Mouse (Mus musculus) gastrocnemius, adult 18-20 months (tissue): ENCODE measurements around the gene Gm5737. TPM values are rescaled to one million over a fixed set of nuclear protein-coding genes. Genes with fewer than 3 reads are reported as not detected.
A peak's percentile ranks its signal among the peaks of the same experiment; 100 is the strongest.

Source experiments
- DNase-seq: peaks from one replicate; pipeline ENCODE4 v3.0.0; 2021; ENCODE audit warnings: low spot score
- total RNA-seq, 2 experiments: library from RNA; stranded (reverse); gene quantifications; 2 replicates each; pipeline ENCODE4 v1.2.3; 2021

Gene Gm5737
- total RNA-seq, 2 experiments from 2014 or later, result 0.47 TPM; not detected in 1

GRCm38 (mm10) chr7:120842345-120843036, 30.3 kb downstream of the Gm5737 start, which contains the start of gene Eef2k:
TSS of gene Eef2k (plus strand) at chr7:120842831.
- DNase-seq, result peak; percentile 91

GRCm38 (mm10) chr7:120843037-120843621, 31.0 kb downstream of the Gm5737 start:
- peak; percentile 88 for DNase-seq

- no peak for DNase-seq
Measured at GRCm38 (mm10) chr7:120843852-120844435, 31.8 kb downstream of the Gm5737 start.

- DNase-seq, result no peak
Measured at GRCm38 (mm10) chr7:120844689-120845088, 32.5 kb downstream of the Gm5737 start.

DNA sequence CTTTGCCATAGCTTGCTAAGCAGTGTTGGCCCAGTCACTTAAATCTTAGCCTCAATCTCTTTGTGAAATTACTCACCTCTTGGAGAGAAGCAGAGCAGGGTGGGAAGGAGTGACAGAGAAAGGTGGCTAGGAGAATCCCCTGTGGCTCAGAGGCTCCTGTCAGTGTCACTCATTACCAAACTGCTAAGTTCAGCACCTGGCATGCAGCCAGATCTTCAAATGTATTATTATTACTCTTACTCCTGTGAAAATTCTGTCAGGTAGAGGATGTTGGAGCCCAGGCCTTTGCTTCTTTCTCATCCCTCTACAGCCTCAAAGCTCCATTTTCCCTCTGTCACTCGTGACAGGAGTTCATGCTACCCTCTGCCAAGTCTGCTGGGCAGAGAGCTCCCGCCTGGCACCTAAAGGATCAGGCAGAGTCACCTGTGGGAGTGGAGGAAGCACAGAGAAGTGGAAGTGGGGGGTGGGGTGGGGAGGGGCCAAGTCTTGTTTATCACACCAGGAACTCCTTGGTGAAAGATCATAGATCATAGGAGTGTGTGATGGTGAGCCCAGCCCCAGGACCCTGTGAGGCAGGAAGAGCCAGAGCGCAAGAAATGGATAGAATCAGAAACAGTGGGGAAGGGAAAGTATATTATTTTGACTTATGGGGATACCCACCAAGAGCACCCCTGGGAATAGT, 36.8 kb downstream of the Gm5737 start:
- DNase-seq, result no peak

GRCm38 (mm10) chr7:120850165-120850564, 38.0 kb downstream of the Gm5737 start:
- DNase-seq, result no peak

- DNase-seq, result no peak
Measured at GRCm38 (mm10) chr7:120859854-120860253, 47.7 kb downstream of the Gm5737 start.

- no peak for DNase-seq
Measured at GRCm38 (mm10) chr7:120860799-120861487, 48.8 kb downstream of the Gm5737 start.

GRCm38 (mm10) chr7:120861488-120862047, 49.4 kb downstream of the Gm5737 start:
- DNase-seq, result no peak

DNA sequence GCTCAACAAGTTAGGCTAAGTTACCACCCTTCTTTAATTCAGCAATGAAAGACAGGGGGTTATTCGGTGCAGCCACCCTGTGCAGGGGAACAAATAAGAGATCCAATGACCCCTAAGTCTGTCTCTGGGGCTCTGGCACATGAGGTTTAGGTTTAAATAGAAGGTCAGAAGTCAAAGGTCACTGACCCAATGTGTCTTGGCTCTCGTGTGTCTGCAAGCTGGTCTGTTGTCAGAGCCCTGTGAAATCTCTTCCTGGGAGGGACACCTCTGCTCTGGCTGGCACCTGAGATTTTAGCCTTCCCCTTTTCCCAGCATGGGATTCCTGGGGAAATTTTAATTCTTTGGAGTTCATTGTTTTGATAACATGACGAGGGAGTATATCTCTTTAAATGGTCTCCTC, 50.0 kb downstream of the Gm5737 start:
- DNase-seq, result no peak

DNA sequence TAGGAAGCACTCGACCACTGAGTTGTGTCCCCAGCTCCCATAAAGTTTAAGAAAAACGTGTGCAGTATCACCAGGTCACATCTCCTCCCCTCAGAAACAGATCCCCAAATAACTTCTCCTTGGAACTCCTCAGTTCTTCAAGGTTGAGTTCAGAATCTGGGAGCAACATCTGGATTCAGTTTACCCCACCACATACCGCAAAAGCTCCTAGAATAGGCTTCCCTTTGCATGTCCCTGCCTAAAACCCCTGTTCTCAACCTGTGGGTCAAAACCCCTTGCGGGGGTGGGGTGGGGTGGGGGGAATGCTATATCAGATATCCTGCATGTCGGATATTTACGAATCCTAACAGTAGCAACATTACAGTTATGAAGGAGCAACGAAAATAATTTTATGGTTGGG, 50.5 kb downstream of the Gm5737 start:
- DNase-seq, result no peak

DNA sequence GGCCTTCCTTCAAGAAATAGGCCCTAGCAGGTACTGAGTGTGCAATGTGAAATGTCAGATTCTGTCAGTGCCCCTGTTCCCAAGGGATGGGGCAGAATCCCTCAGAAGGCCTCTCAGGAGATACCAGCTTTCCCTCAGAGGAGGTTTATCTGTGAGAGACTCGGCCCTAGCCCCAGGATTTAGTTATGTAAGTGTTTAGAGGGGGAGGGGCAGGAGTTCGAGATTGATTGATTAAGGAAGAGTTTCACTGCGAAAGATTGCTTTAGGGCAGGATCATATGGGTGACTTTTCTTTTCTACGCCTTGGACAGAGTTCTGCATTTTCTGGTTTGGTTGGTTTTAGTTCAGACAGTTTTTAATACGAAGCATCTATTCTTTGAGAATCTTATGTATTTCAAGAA, 51.3 kb downstream of the Gm5737 start:
- no peak for DNase-seq

DNA sequence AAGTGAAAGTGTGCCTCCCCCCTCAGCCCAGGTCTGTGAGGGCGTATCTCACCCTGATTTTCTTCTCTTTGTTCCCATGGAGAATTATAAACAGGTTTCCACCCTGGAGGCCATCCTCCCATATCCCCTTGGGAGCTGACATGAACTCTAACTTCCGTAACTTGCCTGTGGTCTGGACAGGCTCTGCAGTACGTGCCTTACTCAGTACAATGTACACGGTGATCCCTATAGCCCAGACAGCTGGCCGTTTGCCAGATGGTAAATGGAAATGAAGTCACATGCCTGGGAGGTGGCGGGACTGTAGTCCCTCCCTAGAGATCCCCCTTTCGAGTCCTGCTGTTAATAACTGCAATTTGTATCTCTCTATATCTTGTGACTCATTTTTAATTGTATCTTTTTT, 52.9 kb downstream of the Gm5737 start:
- no peak for DNase-seq

GRCm38 (mm10) chr7:120865832-120866231, 53.7 kb downstream of the Gm5737 start:
- peak; percentile 51 for DNase-seq

DNA sequence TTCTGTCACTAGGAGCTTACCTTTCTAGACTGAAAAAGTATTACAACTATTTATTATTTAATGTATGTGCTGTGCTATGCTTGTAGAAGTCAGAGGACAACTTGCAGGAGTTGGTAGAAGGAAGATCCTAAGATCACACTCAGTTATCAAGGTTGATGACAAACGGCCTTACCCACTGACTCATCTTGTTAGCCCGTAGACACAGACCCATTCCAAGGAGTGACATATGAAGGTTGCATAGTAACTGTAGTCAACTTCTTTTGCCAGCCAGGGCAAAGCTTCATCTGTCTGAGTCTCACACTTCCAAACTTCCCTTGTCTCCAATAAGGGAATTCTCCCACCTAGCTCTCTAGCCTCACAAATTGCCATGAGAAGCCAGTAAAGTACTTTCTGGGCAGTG, 54.5 kb downstream of the Gm5737 start:
- no peak for DNase-seq

DNA sequence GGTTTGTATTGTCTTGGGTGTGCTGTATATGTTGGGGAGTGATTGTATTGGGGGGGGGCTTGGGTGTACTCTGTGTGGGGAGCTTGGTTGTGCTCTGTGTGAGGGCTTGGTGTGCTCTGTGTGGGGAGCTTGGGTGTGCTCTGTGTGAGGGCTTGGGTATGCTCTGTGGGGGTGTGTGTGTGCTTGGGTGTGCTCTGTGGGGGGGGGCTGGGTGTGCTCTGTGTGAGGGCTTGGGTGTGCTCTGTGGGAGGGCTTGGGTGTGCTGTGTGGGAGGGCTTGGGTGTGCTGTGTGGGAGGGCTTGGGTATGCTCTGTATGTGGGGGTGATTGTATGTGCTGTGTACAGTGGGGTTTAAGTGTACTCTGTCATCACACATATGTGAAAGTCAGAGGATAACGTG, 55.6 kb downstream of the Gm5737 start:
- no peak for DNase-seq

- DNase-seq, result no peak
Measured at GRCm38 (mm10) chr7:120869883-120870282, 57.7 kb downstream of the Gm5737 start.

- DNase-seq, result no peak
Measured at GRCm38 (mm10) chr7:120870431-120871008, 58.4 kb downstream of the Gm5737 start.

- peak; percentile 47 for DNase-seq
Measured at GRCm38 (mm10) chr7:120873083-120873482, 60.9 kb downstream of the Gm5737 start.

- peak; percentile 63 for DNase-seq
Measured at GRCm38 (mm10) chr7:120874021-120874420, 61.9 kb downstream of the Gm5737 start.
